Mouse (Mus musculus) midbrain, embryonic 11.5 days (tissue): ENCODE measurements around the gene Pml. TPM values are rescaled to one million over a fixed set of nuclear protein-coding genes. Genes with fewer than 3 reads are reported as not detected.
A peak's percentile ranks its signal among the peaks of the same experiment; 100 is the strongest.

ENCODE experiments used
- ATAC-seq: fragments of 200-750 bp; cut with Nextera tagmentation; 2 replicates; pipeline ENCODE4 v1.8.0; 2017; ENCODE audit warnings: moderate TSS enrichment, moderate library complexity; ENCODE audit not compliant: low FRiP score
- DNase-seq: peaks from one replicate; pipeline ENCODE4 v3.0.0; 2015; ENCODE audit warnings: low spot score; ENCODE audit errors: missing footprints
- H3K27ac ChIP-seq: fragments of 300-500 bp; sonication (generic); 2 replicates; pipeline ENCODE4 v1.5.1; 2014; ENCODE audit warnings: low read depth, low read length
- H3K27me3 ChIP-seq: fragments of 300-500 bp; sonication (generic); 2 replicates; pipeline ENCODE4 v1.6.1; 2014; ENCODE audit warnings: mild to moderate bottlenecking, low read length, moderate library complexity, mixed read lengths; ENCODE audit not compliant: control insufficient read depth, insufficient read depth
- H3K36me3 ChIP-seq: fragments of 300-500 bp; sonication (generic); 2 replicates; pipeline ENCODE4 v1.6.1; 2014; ENCODE audit warnings: mild to moderate bottlenecking, low read length, moderate library complexity, mixed read lengths; ENCODE audit not compliant: control insufficient read depth, insufficient read depth
- H3K4me1 ChIP-seq: fragments of 300-500 bp; sonication (generic); 2 replicates; pipeline ENCODE4 v1.6.1; 2014; ENCODE audit warnings: low read length; ENCODE audit not compliant: control insufficient read depth, insufficient read depth
- H3K4me2 ChIP-seq: fragments of 300-500 bp; sonication (generic); 2 replicates; pipeline ENCODE4 v1.6.1; 2014; ENCODE audit warnings: mild to moderate bottlenecking, moderate library complexity
- H3K4me3 ChIP-seq: fragments of 300-500 bp; sonication (generic); 2 replicates; pipeline ENCODE4 v1.5.1; 2014; ENCODE audit warnings: low read depth, low read length
- H3K9ac ChIP-seq: fragments of 300-500 bp; sonication (generic); 2 replicates; pipeline ENCODE4 v1.6.1; 2014; ENCODE audit warnings: low read length
- H3K9me3 ChIP-seq: fragments of 300-500 bp; sonication (generic); 2 replicates; pipeline ENCODE4 v1.6.1; 2016; ENCODE audit warnings: low read length; ENCODE audit not compliant: control insufficient read depth
- WGBS: fragments of 180-500 bp; shearing (Covaris S2); extraction: QIAGEN DNeasy Blood & Tissue Kit; methylation state at CpG from one replicate; pipeline ENCODE4 v1.1.7; 2014; 5-methylcytosine and 5-hydroxymethylcytosine counted together
- polyA plus RNA-seq: library from polyadenylated mRNA; unstranded; fragments of >200 nt; fragmentation: Nextera tagmentation; extraction: Ambion mirVana; gene quantifications from 2 replicates; pipeline ENCODE4 v1.2.1, GENCODE M21; 2014

Gene Pml
- polyA plus RNA-seq, 1 experiment from 2014 or later, result 10.1 TPM

DNA sequence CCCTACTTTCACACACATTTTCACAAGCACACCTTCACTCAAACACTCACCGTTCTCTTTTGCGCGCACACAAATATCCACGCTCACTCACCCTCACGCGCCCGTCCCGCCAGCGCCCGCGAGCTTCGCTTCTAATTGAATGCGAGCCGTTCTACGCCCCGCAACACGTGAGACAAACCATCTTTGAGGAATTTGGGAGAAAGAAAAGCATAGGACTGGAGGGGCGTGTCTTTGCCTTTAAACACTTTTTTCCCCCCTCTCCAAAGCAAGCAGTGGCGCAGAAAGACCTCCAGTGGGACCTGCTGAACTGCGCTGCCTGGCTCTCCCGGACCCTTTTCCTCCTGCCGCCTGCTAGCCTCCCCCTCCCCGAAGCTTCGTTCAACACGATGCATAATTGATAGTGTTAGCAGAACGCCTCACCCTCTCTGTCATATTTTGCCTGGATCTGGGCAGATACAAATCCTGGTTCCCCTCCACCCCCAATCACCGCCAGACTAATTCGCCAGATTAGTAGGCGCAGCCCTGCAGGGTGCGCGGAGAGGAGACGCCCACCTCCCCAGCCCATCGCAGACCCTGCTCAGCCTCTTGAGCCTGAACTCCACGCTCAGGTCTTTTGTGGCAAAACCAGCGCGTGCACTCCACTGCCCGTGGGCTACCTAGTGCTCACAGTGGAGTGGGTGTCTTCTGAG is 47.6 kb downstream of the Pml start:
- no peaks in the 10 kb centered on the region for H3K36me3 ChIP-seq
- peak; percentile 93 for DNase-seq
- peak overlapping the region; percentile 32 for H3K4me3 ChIP-seq
- H3K9me3 ChIP-seq, result no peaks in the 10 kb centered on the region
- H3K9ac ChIP-seq, result peak overlapping the region; percentile 56
- peaks cover 40% of the 10 kb centered on the region for H3K4me1 ChIP-seq
- H3K4me2 ChIP-seq, result peak overlapping the region; percentile 38
- peak overlapping the region; percentile 55 for H3K27ac ChIP-seq
- peaks cover 74% of the 10 kb centered on the region for H3K27me3 ChIP-seq
- WGBS, result under 1% methylated on average over 37 of the region's 37 CpGs
- ATAC-seq, result no peak

GRCm38 (mm10) chr9:58201091-58201842 is 48.3 kb downstream of the Pml start:
- 1% methylated on average over 24 of the region's 24 CpGs for WGBS
- peaks cover 81% of the 10 kb centered on the region for H3K27me3 ChIP-seq
- peak overlapping the region; percentile 38 for H3K4me2 ChIP-seq
- peak overlapping the region; percentile 56 for H3K9ac ChIP-seq
- no peak for ATAC-seq
- peak; percentile 90 for DNase-seq
- no peaks in the 10 kb centered on the region for H3K9me3 ChIP-seq
- H3K4me1 ChIP-seq, result peaks cover 44% of the 10 kb centered on the region
- no peaks in the 10 kb centered on the region for H3K36me3 ChIP-seq
- peak overlapping the region; percentile 55 for H3K27ac ChIP-seq
- H3K4me3 ChIP-seq, result peak overlapping the region; percentile 32

- peaks cover 44% of the 10 kb centered on the region for H3K4me1 ChIP-seq
- H3K27me3 ChIP-seq, result peaks cover 89% of the 10 kb centered on the region
- peak; percentile 89 for DNase-seq
- peak overlapping the region; percentile 56 for H3K9ac ChIP-seq
- peak overlapping the region; percentile 32 for H3K4me3 ChIP-seq
- no peak for ATAC-seq
- peak overlapping the region; percentile 55 for H3K27ac ChIP-seq
- peak overlapping the region; percentile 38 for H3K4me2 ChIP-seq
- 7% methylated on average over 11 of the region's 11 CpGs for WGBS
- no peaks in the 10 kb centered on the region for H3K9me3 ChIP-seq
- H3K36me3 ChIP-seq, result no peaks in the 10 kb centered on the region
Observed at GRCm38 (mm10) chr9:58200270-58201090, 49.1 kb downstream of the Pml start.

DNA sequence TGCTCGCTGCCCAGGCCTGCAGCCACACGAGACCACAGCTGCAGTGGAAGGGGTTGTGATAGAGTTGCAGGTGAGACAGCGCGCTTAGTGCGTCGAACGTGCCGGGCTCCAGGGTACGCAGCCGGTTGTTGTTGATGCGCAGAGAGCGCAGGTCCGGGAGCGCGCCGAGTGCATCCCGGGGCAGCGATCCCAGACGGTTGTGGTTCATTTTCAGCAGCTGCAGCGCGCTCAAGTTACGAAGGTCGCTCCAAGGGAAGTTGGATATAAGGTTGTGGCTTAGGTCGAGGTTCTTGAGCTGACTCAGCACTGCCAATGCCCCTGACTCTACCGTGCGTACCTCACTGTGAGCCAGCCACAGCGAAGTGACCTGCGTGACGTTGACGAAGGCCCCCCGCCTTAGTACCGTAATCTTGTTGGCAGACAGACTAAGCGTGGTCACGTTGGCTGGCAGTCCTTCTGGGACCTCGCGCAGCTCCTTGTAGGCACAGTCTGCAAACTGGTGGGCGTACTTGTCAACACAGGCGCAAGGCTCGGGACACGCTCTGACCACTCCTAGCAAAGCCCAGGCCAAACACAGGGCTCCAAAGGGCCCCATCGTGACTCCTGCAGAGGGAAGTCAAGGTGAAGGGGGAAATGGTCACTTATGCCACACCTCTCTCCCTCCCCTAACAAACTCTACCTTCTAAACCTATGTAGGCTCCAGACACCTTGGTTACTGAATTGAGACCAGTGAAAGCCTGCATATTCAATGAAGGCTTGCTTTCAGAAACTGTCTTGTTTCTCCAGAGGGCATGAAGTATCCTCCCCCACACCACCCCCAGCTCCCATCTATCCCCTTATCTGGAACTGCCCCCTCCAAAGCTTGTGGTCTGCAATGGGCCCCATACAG is 50.0 kb downstream of the Pml start:
- H3K4me3 ChIP-seq, result peak overlapping the region; percentile 32
- no peaks in the 10 kb centered on the region for H3K9me3 ChIP-seq
- H3K27me3 ChIP-seq, result peaks cover 87% of the 10 kb centered on the region
- WGBS, result under 1% methylated on average over 41 of the region's 41 CpGs
- H3K4me2 ChIP-seq, result peak overlapping the region; percentile 38
- peak overlapping the region; percentile 56 for H3K9ac ChIP-seq
- peak overlapping the region; percentile 55 for H3K27ac ChIP-seq
- ATAC-seq, result no peak
- H3K4me1 ChIP-seq, result peaks cover 44% of the 10 kb centered on the region
- no peaks in the 10 kb centered on the region for H3K36me3 ChIP-seq
- DNase-seq, result peak; percentile 95

DNA sequence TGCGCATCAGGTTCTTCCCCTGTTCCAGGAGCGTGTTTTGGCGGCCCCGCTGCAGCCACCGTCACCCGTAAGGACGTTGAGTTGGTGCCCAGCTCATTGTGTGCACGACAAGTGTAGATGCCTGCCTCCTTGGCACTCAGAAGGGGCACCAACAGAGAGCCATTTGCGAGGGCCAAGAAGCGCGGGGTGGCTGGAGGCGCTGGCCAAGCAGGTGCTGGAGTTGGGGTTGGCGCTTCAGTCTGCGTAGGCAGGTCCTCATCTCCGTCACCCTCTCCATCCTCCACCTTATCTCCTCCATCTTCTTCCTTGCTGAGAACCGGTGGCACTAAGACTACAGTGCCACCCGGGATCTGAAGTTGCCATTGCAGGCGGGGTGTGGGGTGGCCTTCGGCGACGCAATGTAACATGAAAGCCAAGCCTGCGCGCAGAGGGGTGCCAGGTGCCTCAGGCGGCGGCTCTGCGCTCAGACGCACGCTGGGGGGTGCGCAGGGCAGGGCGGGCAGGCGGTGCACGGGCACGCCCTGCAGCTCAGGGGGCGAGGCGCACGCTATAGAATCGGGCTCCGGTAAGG is 50.7 kb downstream of the Pml start:
- H3K36me3 ChIP-seq, result no peaks in the 10 kb centered on the region
- peak overlapping the region; percentile 36 for H3K9ac ChIP-seq
- no peak for ATAC-seq
- H3K4me1 ChIP-seq, result peaks cover 38% of the 10 kb centered on the region
- H3K4me3 ChIP-seq, result peak overlapping the region; percentile 32
- H3K27ac ChIP-seq, result peak overlapping the region; percentile 55
- no peaks in the 10 kb centered on the region for H3K9me3 ChIP-seq
- no peak for DNase-seq
- H3K4me2 ChIP-seq, result peak overlapping the region; percentile 38
- WGBS, result under 1% methylated on average over 38 of the region's 38 CpGs
- H3K27me3 ChIP-seq, result peaks cover 90% of the 10 kb centered on the region

- Histone ChIP-seq H3K4me1 (peaks cover 34% of the 10 kb centered on the region), H3K9ac (peak overlapping the region; percentile 46), H3K36me3 (no peaks in the 10 kb centered on the region), H3K27ac (peak overlapping the region; percentile 7), H3K4me2 (peak overlapping the region; percentile 38), H3K9me3 (no peaks in the 10 kb centered on the region), H3K27me3 (peaks cover 83% of the 10 kb centered on the region), H3K4me3 (peak overlapping the region; percentile 23)
- ATAC-seq (peak; percentile 38; the same call in 1 of the 2 replicates), DNase-seq (peak; percentile 96)
- under 1% methylated on average over 58 of the region's 58 CpGs for WGBS
Observed at GRCm38 (mm10) chr9:58197781-58198701, 51.5 kb downstream of the Pml start.

GRCm38 (mm10) chr9:58196610-58197567 is 52.7 kb downstream of the Pml start:
- 1% methylated on average over 46 of the region's 46 CpGs for WGBS
- Histone ChIP-seq H3K27me3 (peaks cover 71% of the 10 kb centered on the region), H3K4me1 (peaks cover 24% of the 10 kb centered on the region), H3K9me3 (no peaks in the 10 kb centered on the region), H3K27ac (0 out of 2 replicates have a peak overlapping the region, but pooled peaks have one; percentile 4), H3K36me3 (no peaks in the 10 kb centered on the region), H3K9ac (peak overlapping the region; percentile 46), H3K4me2 (peak overlapping the region; percentile 38), H3K4me3 (peak overlapping the region; percentile 23)
- DNase-seq, result peak; percentile 91
- ATAC-seq, result no peak
